Mouse (Mus musculus): ENCODE measurements at regions not wholly inside any gene's neighbourhood (a gene's known extent, or its start where the extent isn't known, plus 50 kb on each side); places are given as distances from the start of the nearest gene placed in this dataset.

DNA sequence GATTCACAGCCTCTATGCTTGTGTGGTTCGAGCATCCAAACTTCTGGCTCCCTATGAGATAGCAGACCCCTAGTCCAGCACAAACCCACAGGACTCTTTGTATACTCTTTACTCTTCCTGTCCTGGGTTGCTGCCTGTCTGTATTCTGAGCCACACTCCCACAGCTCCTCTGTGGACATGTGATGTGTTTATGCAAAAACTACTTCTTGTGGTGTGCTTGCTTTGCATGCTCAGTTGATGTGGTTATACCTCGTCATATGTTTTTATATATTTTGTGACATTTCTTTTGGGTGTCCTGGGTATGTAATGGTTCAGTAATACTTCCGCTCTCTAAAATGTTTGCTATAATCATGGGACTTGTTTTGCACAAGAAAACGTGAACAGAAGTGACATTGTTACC is 198.3 kb downstream of the 1700064H15Rik start:
- Histone ChIP-seq H3K4me2 (ENCODE audit: low read depth, low read length, severe bottlenecking) (no peak overlapping the region), H3K27me3 (ENCODE audit: control insufficient read depth, insufficient read depth, low read length) (no peaks in the 10 kb centered on the region), H3K9me3 (ENCODE audit: control insufficient read depth, low read length) (no peaks in the 10 kb centered on the region), H3K9ac (ENCODE audit: low read length) (no peak overlapping the region), H3K4me1 (replicated peaks; ENCODE audit: control insufficient read depth, insufficient read depth, low read length) (no peaks in the 10 kb centered on the region), H3K4me3 (ENCODE audit: low read depth, low read length) (no peak overlapping the region), H3K36me3 (ENCODE audit: control insufficient read depth, insufficient read depth, low read length) (no peaks in the 10 kb centered on the region), H3K27ac (ENCODE audit: low read depth, low read length) (no peak overlapping the region)
- DNase-seq (ENCODE audit: low spot score) (no peak), ATAC-seq (replicated peaks; ENCODE audit: low FRiP score) (no peak)
- WGBS: 85% methylated on average over 4 of the region's 4 CpGs

DNA sequence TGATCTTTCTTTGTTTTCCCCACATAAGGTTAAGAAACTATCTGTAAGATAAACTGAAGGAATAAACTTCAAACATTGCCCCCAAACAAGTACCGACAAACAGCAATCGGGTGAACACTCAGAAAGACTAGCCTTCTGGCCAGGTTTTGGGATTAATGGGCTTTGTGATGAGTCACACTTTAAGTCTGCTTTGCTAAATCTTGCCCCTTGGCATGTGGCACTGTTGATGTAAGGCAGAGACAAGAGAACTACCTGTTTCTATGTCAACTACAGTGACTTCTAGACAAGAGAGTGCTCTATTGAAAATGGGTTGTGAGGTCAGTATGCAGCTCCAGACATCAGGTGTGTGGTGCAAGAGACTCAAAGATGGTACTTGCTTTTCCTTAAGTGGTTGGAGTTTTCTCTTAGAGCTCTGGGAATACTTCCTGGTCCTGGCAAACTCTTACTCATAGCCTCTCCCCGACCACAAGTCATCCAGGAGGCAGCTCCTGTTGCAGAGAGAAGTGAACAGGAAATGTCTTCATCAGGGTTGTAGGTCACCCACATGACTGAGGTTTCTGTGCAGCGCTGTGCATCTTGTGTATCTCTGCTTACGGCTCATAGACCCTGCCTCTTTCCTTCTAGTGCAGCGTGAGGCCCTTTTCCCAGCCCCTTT is 198.9 kb downstream of the 1700064H15Rik start:
- H3K9ac ChIP-seq (ENCODE audit: low read length): no peak overlapping the region
- no peak overlapping the region for H3K4me3 ChIP-seq (ENCODE audit: low read depth, low read length)
- H3K9me3 ChIP-seq (ENCODE audit: control insufficient read depth, low read length): no peaks in the 10 kb centered on the region
- H3K27me3 ChIP-seq (ENCODE audit: control insufficient read depth, insufficient read depth, low read length): no peaks in the 10 kb centered on the region
- ATAC-seq (replicated peaks; ENCODE audit: low FRiP score) (no peak), DNase-seq (ENCODE audit: low spot score) (no peak)
- H3K27ac ChIP-seq (ENCODE audit: low read depth, low read length): no peak overlapping the region
- H3K4me1 ChIP-seq (replicated peaks; ENCODE audit: control insufficient read depth, insufficient read depth, low read length): no peaks in the 10 kb centered on the region
- no peaks in the 10 kb centered on the region for H3K36me3 ChIP-seq (ENCODE audit: control insufficient read depth, insufficient read depth, low read length)
- 84% methylated on average over 6 of the region's 6 CpGs for WGBS
- H3K4me2 ChIP-seq (ENCODE audit: low read depth, low read length, severe bottlenecking): no peak overlapping the region

DNA sequence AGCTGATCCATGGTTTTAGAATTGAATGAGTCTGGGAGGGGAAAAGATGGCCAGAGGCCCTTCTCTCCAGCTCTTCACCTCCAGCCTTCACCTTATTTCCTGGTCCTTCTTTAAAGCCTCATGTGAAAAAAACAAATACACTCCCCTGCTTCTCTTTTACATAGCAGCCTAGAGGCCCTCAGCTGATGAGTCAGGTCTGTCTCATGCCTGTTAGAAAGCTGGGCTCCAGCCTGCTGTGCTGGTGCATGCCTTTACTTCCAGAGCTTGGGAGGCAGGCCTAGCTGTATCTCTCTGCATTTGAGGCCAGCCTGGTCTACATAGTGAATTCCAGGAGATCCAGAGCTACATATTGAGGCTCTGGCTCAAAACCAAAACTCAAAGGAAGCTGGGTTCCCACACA is 199.5 kb downstream of the 1700064H15Rik start:
- no peak for DNase-seq (ENCODE audit: low spot score)
- no peak for ATAC-seq (replicated peaks; ENCODE audit: low FRiP score)
- no peak overlapping the region for H3K27ac ChIP-seq (ENCODE audit: low read depth, low read length)
- H3K4me3 ChIP-seq (ENCODE audit: low read depth, low read length): no peak overlapping the region
- no peaks in the 10 kb centered on the region for H3K27me3 ChIP-seq (ENCODE audit: control insufficient read depth, insufficient read depth, low read length)
- no peak overlapping the region for H3K4me2 ChIP-seq (ENCODE audit: low read depth, low read length, severe bottlenecking)
- H3K9ac ChIP-seq (ENCODE audit: low read length): no peak overlapping the region
- no peaks in the 10 kb centered on the region for H3K9me3 ChIP-seq (ENCODE audit: control insufficient read depth, low read length)
- H3K36me3 ChIP-seq (ENCODE audit: control insufficient read depth, insufficient read depth, low read length): no peaks in the 10 kb centered on the region
- H3K4me1 ChIP-seq (replicated peaks; ENCODE audit: control insufficient read depth, insufficient read depth, low read length): no peaks in the 10 kb centered on the region

DNA sequence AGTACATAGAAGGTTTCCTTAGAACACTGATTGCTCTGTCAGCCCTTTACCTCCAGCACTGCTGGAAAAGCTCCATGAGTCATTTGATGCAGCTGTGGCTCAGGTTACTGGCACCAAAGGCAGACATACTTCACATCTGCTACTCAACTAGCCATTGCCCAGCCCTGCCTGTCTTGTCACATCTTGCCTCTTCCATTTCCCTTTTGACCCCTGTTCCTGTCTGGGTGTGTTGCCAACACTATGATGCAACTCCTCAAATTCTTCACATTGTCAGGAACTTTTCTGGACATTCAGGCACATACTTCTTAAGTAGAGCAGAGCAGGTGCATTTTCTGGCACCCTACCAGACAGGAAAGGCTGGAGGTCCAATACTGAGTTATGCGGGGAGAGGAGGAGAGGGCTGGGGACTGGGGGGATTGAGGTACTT is 202.3 kb downstream of the 1700064H15Rik start:
- no peak for DNase-seq (ENCODE audit: low spot score)
- Histone ChIP-seq H3K4me3 (ENCODE audit: low read depth, low read length) (no peak overlapping the region), H3K27me3 (ENCODE audit: control insufficient read depth, insufficient read depth, low read length) (no peaks in the 10 kb centered on the region), H3K4me1 (replicated peaks; ENCODE audit: control insufficient read depth, insufficient read depth, low read length) (no peaks in the 10 kb centered on the region), H3K4me2 (ENCODE audit: low read depth, low read length, severe bottlenecking) (no peak overlapping the region), H3K9ac (ENCODE audit: low read length) (no peak overlapping the region), H3K27ac (ENCODE audit: low read depth, low read length) (no peak overlapping the region), H3K9me3 (ENCODE audit: control insufficient read depth, low read length) (no peaks in the 10 kb centered on the region), H3K36me3 (ENCODE audit: control insufficient read depth, insufficient read depth, low read length) (no peaks in the 10 kb centered on the region)
- ATAC-seq (replicated peaks; ENCODE audit: low FRiP score): no peak
- 100% methylated on average over 1 of the region's 1 CpGs for WGBS

DNA sequence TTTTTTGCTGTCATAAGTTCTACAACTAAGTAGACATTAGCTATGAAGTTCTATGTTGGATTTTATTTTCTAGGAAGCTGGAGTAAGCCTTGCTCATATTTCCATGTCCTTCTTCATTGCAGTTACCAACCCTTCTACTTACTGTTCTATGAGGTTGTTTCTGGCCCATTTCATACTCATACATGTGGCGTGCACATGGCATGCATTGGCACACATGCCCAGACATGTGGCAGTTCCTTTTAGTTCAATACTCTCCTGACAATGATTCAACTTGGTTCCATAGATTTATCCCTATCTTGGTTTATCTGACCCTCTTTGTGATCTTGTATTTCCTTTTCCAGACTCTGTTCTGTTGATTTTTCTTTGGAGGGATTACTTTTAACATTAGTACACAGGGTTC is 203.2 kb downstream of the 1700064H15Rik start:
- Histone ChIP-seq H3K9me3 (ENCODE audit: control insufficient read depth, low read length) (no peaks in the 10 kb centered on the region), H3K27ac (ENCODE audit: low read depth, low read length) (no peak overlapping the region), H3K9ac (ENCODE audit: low read length) (no peak overlapping the region), H3K36me3 (ENCODE audit: control insufficient read depth, insufficient read depth, low read length) (no peaks in the 10 kb centered on the region), H3K27me3 (ENCODE audit: control insufficient read depth, insufficient read depth, low read length) (no peaks in the 10 kb centered on the region), H3K4me1 (replicated peaks; ENCODE audit: control insufficient read depth, insufficient read depth, low read length) (no peaks in the 10 kb centered on the region), H3K4me2 (ENCODE audit: low read depth, low read length, severe bottlenecking) (no peak overlapping the region), H3K4me3 (ENCODE audit: low read depth, low read length) (no peak overlapping the region)
- ATAC-seq (replicated peaks; ENCODE audit: low FRiP score) (no peak), DNase-seq (ENCODE audit: low spot score) (no peak)
- WGBS: 92% methylated on average over 1 of the region's 1 CpGs

DNA sequence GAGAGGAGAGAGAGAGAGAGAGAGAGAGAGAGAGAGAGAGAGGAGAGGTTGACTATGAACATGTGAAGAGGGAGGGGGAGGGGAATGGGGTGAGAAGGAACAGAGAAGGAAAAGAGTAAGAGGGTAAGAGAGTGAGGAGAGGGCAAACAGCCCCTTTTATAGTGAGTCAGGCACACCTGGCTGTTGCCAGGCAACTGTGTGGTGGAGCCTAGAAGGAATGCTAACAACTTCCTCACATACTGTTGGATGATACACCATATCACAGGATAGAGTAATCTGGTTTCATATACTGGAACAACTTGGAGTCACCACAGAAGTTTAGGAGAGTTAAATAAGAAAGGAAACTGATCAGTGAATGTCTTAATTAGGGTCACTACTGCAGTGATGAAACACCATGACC is 204.1 kb downstream of the 1700064H15Rik start:
- Histone ChIP-seq H3K27me3 (ENCODE audit: control insufficient read depth, insufficient read depth, low read length) (no peaks in the 10 kb centered on the region), H3K27ac (ENCODE audit: low read depth, low read length) (no peak overlapping the region), H3K36me3 (ENCODE audit: control insufficient read depth, insufficient read depth, low read length) (no peaks in the 10 kb centered on the region), H3K9ac (ENCODE audit: low read length) (no peak overlapping the region), H3K9me3 (ENCODE audit: control insufficient read depth, low read length) (no peaks in the 10 kb centered on the region), H3K4me2 (ENCODE audit: low read depth, low read length, severe bottlenecking) (no peak overlapping the region), H3K4me1 (replicated peaks; ENCODE audit: control insufficient read depth, insufficient read depth, low read length) (no peaks in the 10 kb centered on the region), H3K4me3 (ENCODE audit: low read depth, low read length) (no peak overlapping the region)
- DNase-seq (ENCODE audit: low spot score) (no peak), ATAC-seq (replicated peaks; ENCODE audit: low FRiP score) (no peak)

DNA sequence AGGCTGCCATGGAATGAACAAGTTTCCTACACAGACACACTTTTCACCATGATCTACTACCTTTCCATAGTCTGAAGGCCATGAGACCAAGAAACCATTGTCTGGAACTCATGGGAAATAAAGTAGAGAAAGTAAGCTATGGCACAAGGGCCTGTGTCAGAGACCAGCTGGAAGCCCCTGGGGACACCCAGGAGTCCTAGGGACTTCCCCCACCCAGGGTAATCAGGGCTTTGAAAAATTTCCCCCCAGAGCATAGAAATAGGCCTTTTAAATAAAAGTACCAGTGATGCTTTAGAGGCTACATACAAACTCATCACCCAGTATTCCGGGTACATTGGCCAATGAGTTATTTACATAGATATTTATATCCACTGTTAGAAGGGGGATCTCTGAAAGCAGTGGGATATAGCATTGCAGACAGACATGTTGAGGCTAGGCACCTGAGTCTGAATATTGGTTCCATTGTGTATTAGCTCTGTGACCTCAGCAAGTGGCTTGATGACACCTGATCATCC is 207.0 kb downstream of the 1700064H15Rik start:
- H3K36me3 ChIP-seq (ENCODE audit: control insufficient read depth, insufficient read depth, low read length): no peaks in the 10 kb centered on the region
- H3K27ac ChIP-seq (ENCODE audit: low read depth, low read length): no peak overlapping the region
- 83% methylated on average over 1 of the region's 1 CpGs for WGBS
- ATAC-seq (replicated peaks; ENCODE audit: low FRiP score) (no peak), DNase-seq (ENCODE audit: low spot score) (no peak)
- no peak overlapping the region for H3K4me2 ChIP-seq (ENCODE audit: low read depth, low read length, severe bottlenecking)
- H3K27me3 ChIP-seq (ENCODE audit: control insufficient read depth, insufficient read depth, low read length): no peaks in the 10 kb centered on the region
- no peaks in the 10 kb centered on the region for H3K4me1 ChIP-seq (replicated peaks; ENCODE audit: control insufficient read depth, insufficient read depth, low read length)
- H3K4me3 ChIP-seq (ENCODE audit: low read depth, low read length): no peak overlapping the region
- H3K9ac ChIP-seq (ENCODE audit: low read length): no peak overlapping the region
- H3K9me3 ChIP-seq (ENCODE audit: control insufficient read depth, low read length): no peaks in the 10 kb centered on the region

DNA sequence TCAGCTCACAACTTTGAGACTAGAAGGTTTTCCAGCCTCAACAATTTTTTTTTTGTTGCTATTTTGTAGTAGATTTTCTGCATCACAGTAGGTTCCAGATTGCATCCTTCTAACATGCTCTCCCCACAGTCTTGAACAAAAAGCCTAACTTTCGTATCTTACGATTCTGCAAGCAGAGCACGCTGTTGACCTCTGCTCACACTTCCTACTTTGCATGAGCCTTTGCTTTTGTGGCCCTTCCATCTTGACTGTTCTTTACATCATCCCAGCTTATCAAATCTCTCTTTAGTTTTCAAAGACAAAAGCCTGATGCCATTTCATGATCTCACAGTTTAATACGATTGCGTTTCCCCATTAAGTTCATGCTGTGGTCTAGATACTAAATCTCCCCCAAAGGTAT is 207.6 kb downstream of the 1700064H15Rik start:
- Histone ChIP-seq H3K4me1 (replicated peaks; ENCODE audit: control insufficient read depth, insufficient read depth, low read length) (no peaks in the 10 kb centered on the region), H3K27me3 (ENCODE audit: control insufficient read depth, insufficient read depth, low read length) (no peaks in the 10 kb centered on the region), H3K27ac (ENCODE audit: low read depth, low read length) (no peak overlapping the region), H3K9me3 (ENCODE audit: control insufficient read depth, low read length) (no peaks in the 10 kb centered on the region), H3K36me3 (ENCODE audit: control insufficient read depth, insufficient read depth, low read length) (no peaks in the 10 kb centered on the region), H3K9ac (ENCODE audit: low read length) (no peak overlapping the region), H3K4me3 (ENCODE audit: low read depth, low read length) (no peak overlapping the region), H3K4me2 (ENCODE audit: low read depth, low read length, severe bottlenecking) (no peak overlapping the region)
- ATAC-seq (replicated peaks; ENCODE audit: low FRiP score): no peak
- DNase-seq (ENCODE audit: low spot score): no peak
- WGBS: 93% methylated on average over 5 of the region's 5 CpGs

DNA sequence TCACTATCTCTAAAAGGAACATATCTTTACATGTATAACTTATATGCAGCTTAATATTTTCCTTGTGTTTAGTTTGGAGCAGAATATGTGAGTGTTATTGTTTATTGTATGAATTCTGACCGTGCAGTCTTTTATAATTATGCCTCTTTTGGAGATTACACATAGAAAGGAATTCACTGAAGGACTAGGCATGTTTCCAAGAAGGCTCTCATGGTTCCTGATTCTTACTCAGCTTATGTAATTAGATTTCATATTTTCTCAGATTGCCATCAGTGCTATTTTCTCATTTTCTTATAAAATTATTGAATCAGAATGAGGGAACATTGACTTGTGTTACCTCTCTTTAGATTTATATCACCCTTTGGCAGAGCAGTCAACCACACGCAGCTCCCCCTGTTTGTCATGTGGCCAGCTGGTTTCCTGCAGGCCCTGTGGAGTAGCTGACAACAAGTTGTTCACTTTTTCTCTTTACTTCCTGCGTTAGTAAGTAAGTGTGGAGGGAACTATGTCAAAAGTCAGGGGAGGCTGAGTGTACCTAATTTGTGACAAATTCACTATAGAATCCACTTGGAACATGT is 217.4 kb downstream of the 1700064H15Rik start:
- no peaks in the 10 kb centered on the region for H3K27me3 ChIP-seq (ENCODE audit: control insufficient read depth, insufficient read depth, low read length)
- peaks cover 3% of the 10 kb centered on the region; the same call in 1 of the 2 replicates for H3K4me1 ChIP-seq (replicated peaks; ENCODE audit: control insufficient read depth, insufficient read depth, low read length)
- ATAC-seq (replicated peaks; ENCODE audit: low FRiP score) (no peak), DNase-seq (ENCODE audit: low spot score) (no peak)
- H3K4me2 ChIP-seq (ENCODE audit: low read depth, low read length, severe bottlenecking): no peak overlapping the region
- WGBS: 69% methylated on average over 3 of the region's 3 CpGs
- no peak overlapping the region for H3K9ac ChIP-seq (ENCODE audit: low read length)
- H3K27ac ChIP-seq (ENCODE audit: low read depth, low read length): no peak overlapping the region
- H3K9me3 ChIP-seq (ENCODE audit: control insufficient read depth, low read length): no peaks in the 10 kb centered on the region
- no peak overlapping the region for H3K4me3 ChIP-seq (ENCODE audit: low read depth, low read length)
- H3K36me3 ChIP-seq (ENCODE audit: control insufficient read depth, insufficient read depth, low read length): no peaks in the 10 kb centered on the region

Data from forebrain, embryonic 11.5 days (tissue).